Mouse (Mus musculus): ENCODE results near the gene Ptp4a2. TPM values are rescaled to one million over a fixed set of nuclear protein-coding genes. Genes with fewer than 3 reads are reported as not detected.

Gene Ptp4a2
- polyA plus RNA-seq, 1 experiment, result 138 TPM

- Histone ChIP-seq H3K4me2 (ENCODE audit: low read depth) (no peak overlapping the region), H3K27me3 (ENCODE audit: control insufficient read depth, insufficient read depth, insufficient read length) (no peaks in the 10 kb centered on the region), H3K79me2 (ENCODE audit: control insufficient read depth, insufficient read depth) (no peaks in the 10 kb centered on the region), H3K4me3 (no peak overlapping the region), H3K36me3 (ENCODE audit: control insufficient read depth, insufficient read depth) (no peaks in the 10 kb centered on the region), H3ac (ENCODE audit: control insufficient read depth, insufficient read length) (no peak overlapping the region)
- no peak for TF ChIP-seq TCF3 (IDR thresholded peaks at IDR 0.05; ENCODE audit: insufficient read length, low read depth)
- TF ChIP-seq MAX (IDR thresholded peaks at IDR 0.05; ENCODE audit: low read depth), result no peak
- no peak for TF ChIP-seq SRF (IDR thresholded peaks at IDR 0.05; ENCODE audit: control insufficient read depth, insufficient read length, low read depth)
- TF ChIP-seq POLR2A (IDR thresholded peaks at IDR 0.05; ENCODE audit: insufficient read length, low read depth), result no peak
- TF ChIP-seq MYOD1 (IDR thresholded peaks at IDR 0.05; ENCODE audit: control insufficient read depth in 1 of 3, insufficient read length in 2 of 3, low read depth in 2 of 3), result no peak
- TF ChIP-seq CEBPB (IDR thresholded peaks at IDR 0.05; ENCODE audit: insufficient read depth, poor library complexity, severe bottlenecking), result no peak
- TF ChIP-seq MYOG (IDR thresholded peaks at IDR 0.05; ENCODE audit: control insufficient read depth in 1 of 3, insufficient read depth in 1 of 3, insufficient read length in 2 of 3, low read depth in 2 of 3), result no peak
- no peak for TF ChIP-seq E2F4 (IDR thresholded peaks at IDR 0.05; ENCODE audit: insufficient read depth)
- TF ChIP-seq USF1 (IDR thresholded peaks at IDR 0.05; ENCODE audit: low read depth), result no peak
- TF ChIP-seq POLR2AphosphoS2 (IDR thresholded peaks at IDR 0.05; ENCODE audit: insufficient read length, low read depth), result no peak
- no peak for TF ChIP-seq TCF12 (IDR thresholded peaks at IDR 0.05; ENCODE audit: insufficient read depth, poor library complexity, severe bottlenecking)
- TF ChIP-seq REST (IDR thresholded peaks at IDR 0.05; ENCODE audit: insufficient read depth, insufficient read length), result no peak
These were observed 66.1 kb downstream of the Ptp4a2 start for GRCm38 (mm10) chr4:129876831-129877764.

- Histone ChIP-seq H3K4me2 (ENCODE audit: low read depth) (no peak overlapping the region), H3K4me3 (no peak overlapping the region), H3ac (ENCODE audit: control insufficient read depth, insufficient read length) (no peak overlapping the region), H3K79me2 (ENCODE audit: control insufficient read depth, insufficient read depth) (no peaks in the 10 kb centered on the region), H3K27me3 (ENCODE audit: control insufficient read depth, insufficient read depth, insufficient read length) (no peaks in the 10 kb centered on the region), H3K36me3 (ENCODE audit: control insufficient read depth, insufficient read depth) (no peaks in the 10 kb centered on the region)
- TF ChIP-seq MAX (IDR thresholded peaks at IDR 0.05; ENCODE audit: low read depth), result no peak
- TF ChIP-seq TCF12 (IDR thresholded peaks at IDR 0.05; ENCODE audit: insufficient read depth, poor library complexity, severe bottlenecking), result no peak
- no peak for TF ChIP-seq TCF3 (IDR thresholded peaks at IDR 0.05; ENCODE audit: insufficient read length, low read depth)
- TF ChIP-seq POLR2AphosphoS2 (IDR thresholded peaks at IDR 0.05; ENCODE audit: insufficient read length, low read depth), result no peak
- TF ChIP-seq MYOD1 (IDR thresholded peaks at IDR 0.05; ENCODE audit: control insufficient read depth in 1 of 3, insufficient read length in 2 of 3, low read depth in 2 of 3), result no peak
These were observed 67.1 kb downstream of the Ptp4a2 start for GRCm38 (mm10) chr4:129877967-129878655.

- H3K79me2 ChIP-seq (ENCODE audit: control insufficient read depth, insufficient read depth), result no peaks in the 10 kb centered on the region
- H3K27me3 ChIP-seq (ENCODE audit: control insufficient read depth, insufficient read depth, insufficient read length), result no peaks in the 10 kb centered on the region
- no peak overlapping the region for H3ac ChIP-seq (ENCODE audit: control insufficient read depth, insufficient read length)
- no peak for TF ChIP-seq CEBPB (IDR thresholded peaks at IDR 0.05; ENCODE audit: insufficient read depth, poor library complexity, severe bottlenecking)
- no peak overlapping the region for H3K4me2 ChIP-seq (ENCODE audit: low read depth)
- no peaks in the 10 kb centered on the region for H3K36me3 ChIP-seq (ENCODE audit: control insufficient read depth, insufficient read depth)
- H3K4me3 ChIP-seq, result no peak overlapping the region
These were observed 67.7 kb downstream of the Ptp4a2 start for GRCm38 (mm10) chr4:129878656-129879145.

- Histone ChIP-seq H3ac (ENCODE audit: control insufficient read depth, insufficient read length) (no peak overlapping the region), H3K4me2 (ENCODE audit: low read depth) (no peak overlapping the region), H3K27me3 (ENCODE audit: control insufficient read depth, insufficient read depth, insufficient read length) (no peaks in the 10 kb centered on the region), H3K36me3 (ENCODE audit: control insufficient read depth, insufficient read depth) (no peaks in the 10 kb centered on the region), H3K4me3 (no peak overlapping the region), H3K79me2 (ENCODE audit: control insufficient read depth, insufficient read depth) (no peaks in the 10 kb centered on the region)
- TF ChIP-seq MAX (IDR thresholded peaks at IDR 0.05; ENCODE audit: low read depth) (no peak), CEBPB (IDR thresholded peaks at IDR 0.05; ENCODE audit: insufficient read depth, poor library complexity, severe bottlenecking) (no peak), MYOG (IDR thresholded peaks at IDR 0.05; ENCODE audit: control insufficient read depth in 1 of 3, insufficient read depth in 1 of 3, insufficient read length in 2 of 3, low read depth in 2 of 3) (no peak), REST (IDR thresholded peaks at IDR 0.05; ENCODE audit: insufficient read depth, insufficient read length) (no peak), TCF12 (IDR thresholded peaks at IDR 0.05; ENCODE audit: insufficient read depth, poor library complexity, severe bottlenecking) (no peak), POLR2A (IDR thresholded peaks at IDR 0.05; ENCODE audit: insufficient read length, low read depth) (no peak), TCF3 (IDR thresholded peaks at IDR 0.05; ENCODE audit: insufficient read length, low read depth) (no peak), USF1 (IDR thresholded peaks at IDR 0.05; ENCODE audit: low read depth) (no peak), E2F4 (IDR thresholded peaks at IDR 0.05; ENCODE audit: insufficient read depth) (no peak), POLR2AphosphoS2 (IDR thresholded peaks at IDR 0.05; ENCODE audit: insufficient read length, low read depth) (no peak), MYOD1 (IDR thresholded peaks at IDR 0.05; ENCODE audit: control insufficient read depth in 1 of 3, insufficient read length in 2 of 3, low read depth in 2 of 3) (no peak), SRF (IDR thresholded peaks at IDR 0.05; ENCODE audit: control insufficient read depth, insufficient read length, low read depth) (no peak)
These were observed 68.3 kb downstream of the Ptp4a2 start for GRCm38 (mm10) chr4:129879206-129879780.
